Mouse (Mus musculus) left cerebral cortex, postnatal 4 days (tissue): ENCODE measurements at regions not wholly inside any gene's neighbourhood (a gene's known extent, or its start where the extent isn't known, plus 50 kb on each side); places are given as distances from the start of the nearest gene placed in this dataset.
A peak's percentile ranks its signal among the peaks of the same experiment; 100 is the strongest.
"Not testable (repeated sequence)": the region's sequence is repeated elsewhere in the genome, so short reads cannot be mapped to it uniquely, and the experiment has no call there.

ENCODE experiments used
- DNase-seq: peaks from one replicate; pipeline ENCODE4 v3.0.0-alpha.2; 2022
- intact Hi-C: fragments of 180-260 bp; cut with DNase I; formaldehyde crosslinking; loops from one replicate; pipeline ENCODE4 v1.15.1; 2025

DNA sequence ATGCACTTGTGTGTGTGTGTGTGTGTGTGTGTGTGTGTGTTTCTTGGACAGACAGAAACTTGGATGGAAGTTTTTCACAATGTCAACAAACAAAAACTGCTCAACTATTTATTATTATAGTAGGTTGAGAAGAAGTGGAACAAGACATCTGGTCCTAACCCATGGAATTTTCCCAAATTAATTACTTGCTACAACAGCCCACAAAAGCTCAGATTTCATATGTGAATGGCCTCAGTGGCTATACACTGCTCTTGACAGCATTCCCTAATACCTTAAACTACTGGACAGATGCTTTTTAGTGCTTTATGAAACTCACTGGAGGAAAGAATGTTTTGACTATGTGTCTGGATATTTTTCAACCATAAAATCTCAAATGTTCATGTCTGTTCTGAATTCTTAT is 2009.5 kb upstream of the Pcdh17 start:
- intact Hi-C loops, result no loop called here
- no peak for DNase-seq

DNA sequence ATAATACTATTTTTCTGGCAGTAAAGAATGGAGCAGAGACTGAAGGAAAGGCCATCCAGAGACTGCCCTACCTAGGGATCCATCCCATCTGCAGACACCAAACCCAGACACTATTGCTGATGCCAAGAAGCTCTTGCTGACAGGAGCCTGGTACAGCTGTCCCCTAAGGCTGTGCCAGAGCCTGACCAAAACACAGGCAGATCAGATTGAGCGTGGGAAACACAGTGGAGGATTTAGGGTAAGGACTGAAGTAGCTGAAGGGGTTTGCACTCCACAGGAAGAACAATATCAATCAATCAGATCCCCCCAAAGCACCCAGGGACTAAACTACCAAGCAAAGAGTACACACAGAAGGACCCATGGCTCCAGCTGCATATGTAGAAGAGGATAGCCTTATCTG is 1994.5 kb upstream of the Pcdh17 start:
- intact Hi-C loops, result not testable (repeated sequence)
- DNase-seq, result peak; percentile 34

DNA sequence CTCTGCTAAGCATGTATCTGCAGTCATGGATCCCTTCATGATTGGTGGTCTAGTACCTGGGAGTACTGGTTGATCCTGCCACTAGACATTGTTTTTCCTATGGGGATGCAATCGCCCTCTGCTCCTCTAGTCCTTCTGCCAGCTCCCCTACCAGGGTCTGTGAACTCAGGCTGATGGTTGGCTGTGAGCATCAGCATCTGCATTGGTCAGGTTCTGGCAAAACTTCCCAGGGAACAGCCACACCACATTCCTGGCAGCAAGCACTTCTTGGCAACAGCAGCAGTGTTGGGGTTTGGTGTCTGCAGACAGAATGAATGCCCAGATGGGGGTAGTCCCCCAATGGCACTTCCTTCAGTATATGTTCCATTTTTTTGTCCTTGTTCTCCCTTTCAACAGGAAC is 1989.9 kb upstream of the Pcdh17 start:
- DNase-seq, result peak; percentile 47
- intact Hi-C loops, result no loop called here

DNA sequence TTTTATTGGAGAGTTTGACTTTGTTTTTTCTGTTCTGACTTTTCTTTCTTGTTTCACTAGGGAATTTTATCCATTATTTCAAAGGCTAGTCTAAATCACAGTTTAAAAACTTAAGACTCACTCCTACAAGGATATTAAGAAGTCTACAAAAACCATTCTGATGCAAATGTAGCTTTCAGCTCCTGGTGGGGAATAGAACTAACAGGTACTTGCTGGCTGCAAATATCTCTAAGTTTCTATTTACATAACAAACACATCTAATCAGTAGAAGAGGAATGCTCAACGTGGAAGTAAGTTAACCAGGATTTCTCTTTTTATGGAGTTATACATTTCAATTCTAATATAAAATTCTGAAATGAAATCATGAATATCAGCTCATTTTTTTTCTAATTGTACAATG is 1976.7 kb upstream of the Pcdh17 start:
- DNase-seq, result no peak
- intact Hi-C loops, result no loop called here
